ENCODE assay signal across 13 mouse cellular contexts in the genomic region with DNA sequence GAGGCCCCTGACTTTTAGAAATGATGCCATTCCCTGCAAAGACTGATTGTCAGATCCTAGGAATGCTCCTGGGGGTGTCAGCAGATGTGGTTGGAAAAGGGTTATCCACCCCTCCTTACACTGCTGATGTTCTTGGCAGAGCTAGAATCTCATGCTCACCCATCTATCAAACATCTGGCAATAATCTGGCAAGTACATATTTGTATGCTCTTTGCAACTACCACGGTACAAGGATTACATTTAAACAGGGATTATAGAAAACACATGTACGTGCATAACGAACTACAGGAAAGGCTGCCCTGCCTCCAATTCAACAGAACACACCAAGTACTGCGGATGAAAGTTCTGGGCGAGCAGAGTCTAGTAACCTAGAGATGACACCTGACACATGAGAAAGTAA.
"Had no signal": no experiment of that assay in that cellular context is flagged by ENCODE, and none has a peak within 500 bp of the region (broad histone marks: within the 10 kb centered on the region; RNA-seq: fewer than 3 reads in every experiment).

No protein-coding gene starts in this region.

- DNase-seq: kidney, adult 8-10 months; kidney, postnatal 4 days; left cerebral cortex, postnatal 4 days; liver; liver, embryonic 13.5 days; liver, postnatal 0 days; lung, postnatal 14 days had no signal

- H3K4me1 ChIP-seq: liver, embryonic 13.5 days; lung, embryonic 15.5 days; megakaryocyte, embryonic 14.5 days had no signal

- H3K27ac ChIP-seq: kidney, postnatal 0 days; liver, embryonic 13.5 days; lung, embryonic 15.5 days; macrophage; midbrain, embryonic 12.5 days; stomach, postnatal 0 days had no signal

- H3K4me3 ChIP-seq: liver, embryonic 13.5 days; lung, embryonic 15.5 days; megakaryocyte, embryonic 14.5 days; midbrain, embryonic 12.5 days had no signal

- H3K9me3 ChIP-seq: liver, embryonic 13.5 days; lung, embryonic 15.5 days; megakaryocyte, embryonic 14.5 days; midbrain, embryonic 12.5 days had no signal

- H3K27me3 ChIP-seq: liver, embryonic 13.5 days; lung, embryonic 15.5 days; midbrain, embryonic 12.5 days had no signal

- H3K9ac ChIP-seq: liver, embryonic 13.5 days; liver, postnatal 0 days; lung, embryonic 15.5 days; midbrain, embryonic 12.5 days had no signal

- H3K36me3 ChIP-seq: liver, embryonic 13.5 days; lung, embryonic 15.5 days; midbrain, embryonic 12.5 days had no signal

- ATAC-seq: liver, postnatal 0 days had no signal

- H3K4me2 ChIP-seq: liver, embryonic 13.5 days; lung, embryonic 15.5 days; midbrain, embryonic 12.5 days had no signal
